Mouse (Mus musculus) lung, postnatal 0 days (tissue): ENCODE measurements at regions not wholly inside any gene's neighbourhood (a gene's known extent, or its start where the extent isn't known, plus 50 kb on each side); places are given as distances from the start of the nearest gene placed in this dataset.
"Not testable (repeated sequence)": the region's sequence is repeated elsewhere in the genome, so short reads cannot be mapped to it uniquely, and the experiment has no call there.

Experiments
- CTCF ChIP-seq: IDR thresholded peaks from 2 replicates; pipeline ENCODE4 v1.5.1; 2016; ENCODE audit warnings: antibody characterized with exemption, mild to moderate bottlenecking
- EP300 ChIP-seq: IDR thresholded peaks from 2 replicates; pipeline ENCODE4 v1.6.1; 2016; ENCODE audit warnings: antibody characterized with exemption, mild to moderate bottlenecking, control low read depth

- not testable (repeated sequence) for TF ChIP-seq EP300, CTCF
These were observed 163.1 kb downstream of the Kif26a start for GRCm38 (mm10) chr12:112309096-112309495.
